Mouse (Mus musculus) liver, adult 2 months (tissue): ENCODE measurements around the gene Specc1. TPM values are rescaled to one million over a fixed set of nuclear protein-coding genes. Genes with fewer than 3 reads are reported as not detected.

Experiments
- DNase-seq: peaks from one replicate; pipeline ENCODE4 v3.0.0-alpha.2; 2011; ENCODE audit warnings: low read depth, low spot score; ENCODE audit errors: extremely low read depth
- H3K27ac ChIP-seq: fragments of 200-500 bp; replicated peaks from 2 replicates; pipeline ENCODE4 v1.5.1; 2012; ENCODE audit warnings: low read depth, mild to moderate bottlenecking, control low read depth, inconsistent platforms, low read length; ENCODE audit not compliant: insufficient read depth
- H3K27me3 ChIP-seq: fragments of 200-500 bp; 2 replicates; pipeline ENCODE4 v1.6.1; 2012; ENCODE audit warnings: mild to moderate bottlenecking, moderate library complexity, low read length, inconsistent platforms; ENCODE audit not compliant: control insufficient read depth, insufficient read depth
- H3K36me3 ChIP-seq: fragments of 200-500 bp; 2 replicates; pipeline ENCODE4 v1.6.1; 2012; ENCODE audit warnings: low read length, inconsistent platforms; ENCODE audit not compliant: control insufficient read depth, insufficient read depth
- H3K4me1 ChIP-seq: fragments of 200-500 bp; 2 replicates; pipeline ENCODE4 v1.6.1; 2011; ENCODE audit warnings: low read length; ENCODE audit not compliant: control insufficient read depth, insufficient read depth
- H3K4me3 ChIP-seq: fragments of 200-500 bp; 2 replicates; pipeline ENCODE4 v1.5.1; 2011; ENCODE audit warnings: low read depth, mild to moderate bottlenecking, control low read depth, low read length, moderate library complexity; ENCODE audit not compliant: insufficient read depth
- H3K79me2 ChIP-seq: fragments of 200-500 bp; 2 replicates; pipeline ENCODE4 v1.6.1; 2012; ENCODE audit warnings: inconsistent platforms, mild to moderate bottlenecking, low read length, moderate library complexity; ENCODE audit not compliant: control insufficient read depth, insufficient read depth
- H3K9ac ChIP-seq: fragments of 200-500 bp; 2 replicates; pipeline ENCODE4 v1.6.1; 2012; ENCODE audit warnings: low read depth, mild to moderate bottlenecking, control low read depth, inconsistent platforms, low read length
- CTCF ChIP-seq: fragments of 200-500 bp; IDR thresholded peaks from 2 replicates; pipeline ENCODE4 v1.5.1; 2011; ENCODE audit warnings: low read depth, low read length, control low read depth
- POLR2A ChIP-seq: fragments of 200-500 bp; IDR thresholded peaks from 2 replicates; pipeline ENCODE4 v1.6.1; 2011; ENCODE audit warnings: low read length, control low read depth; ENCODE audit not compliant: insufficient read depth; ENCODE audit errors: extremely low read depth
- WGBS: fragments of 180-500 bp; shearing (Covaris S2); methylation state at CpG from one replicate; pipeline ENCODE4 v1.1.7; 2018; 5-methylcytosine and 5-hydroxymethylcytosine counted together
- polyA plus RNA-seq: library from polyadenylated mRNA; depleted of rRNA; stranded (reverse); fragments of >200 nt; gene quantifications from 2 replicates; pipeline ENCODE4 v1.2.3, GENCODE M21; 2012
- total RNA-seq: library from RNA; depleted of rRNA; stranded (reverse); fragments of >200 nt; gene quantifications from 2 replicates; pipeline ENCODE4 v1.2.3, GENCODE M21; 2014

Gene Specc1
- total and polyA plus RNA-seq, 2 experiments = 0.49 to 1.1 TPM

DNA sequence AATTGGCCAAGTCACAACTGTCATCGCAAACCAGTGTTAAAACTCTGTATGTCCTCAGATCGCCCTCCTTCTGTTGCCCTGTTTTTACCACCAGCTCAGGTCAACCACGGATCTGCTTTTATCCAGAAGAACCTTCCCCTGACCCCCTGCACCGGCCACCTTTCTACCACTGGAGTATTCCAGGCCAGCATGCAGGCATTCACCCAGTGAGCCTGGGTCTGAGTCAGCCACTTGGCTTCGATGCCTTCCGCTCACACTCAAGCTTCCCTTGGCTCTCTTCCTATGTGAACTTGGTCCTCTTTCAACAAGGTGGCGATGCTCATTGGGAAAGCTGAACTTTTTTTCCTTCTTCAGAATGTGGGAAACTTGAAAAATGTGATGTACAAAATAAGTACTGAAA, 113.6 kb downstream of the Specc1 start:
- H3K4me1 ChIP-seq = no peaks in the 10 kb centered on the region
- TF ChIP-seq CTCF (no peak), POLR2A (no peak)
- no peak overlapping the region for H3K4me3 ChIP-seq
- H3K9ac ChIP-seq = no peak overlapping the region
- WGBS = 87% methylated on average over 7 of the region's 7 CpGs
- no peak overlapping the region for H3K27ac ChIP-seq
- no peak for DNase-seq
- no peaks in the 10 kb centered on the region for H3K27me3 ChIP-seq
- no peaks in the 10 kb centered on the region for H3K79me2 ChIP-seq
- H3K36me3 ChIP-seq = no peaks in the 10 kb centered on the region

DNA sequence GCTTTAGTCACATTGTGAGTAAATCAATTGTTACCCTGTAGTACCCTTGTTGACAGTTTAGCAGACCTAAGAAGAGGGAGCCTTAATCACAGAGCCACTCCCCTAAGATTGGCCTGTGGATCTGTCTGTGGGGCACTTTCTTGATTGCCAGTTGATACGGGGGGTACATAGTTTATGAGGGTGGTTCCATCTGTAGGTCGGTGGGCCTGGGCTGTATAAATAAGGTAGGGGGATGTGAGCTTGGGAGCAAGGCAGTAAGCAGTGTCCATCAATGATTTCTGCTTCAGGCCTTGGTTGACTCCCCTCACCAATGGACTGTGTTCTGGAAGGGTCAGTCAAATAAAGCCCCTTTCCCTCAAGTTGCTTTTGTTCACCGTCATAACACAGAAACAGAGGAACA, 115.8 kb downstream of the Specc1 start:
- no peaks in the 10 kb centered on the region for H3K79me2 ChIP-seq
- H3K27me3 ChIP-seq = no peaks in the 10 kb centered on the region
- H3K4me3 ChIP-seq = no peak overlapping the region
- WGBS = 84% methylated on average over 3 of the region's 3 CpGs
- no peaks in the 10 kb centered on the region for H3K4me1 ChIP-seq
- H3K36me3 ChIP-seq = no peaks in the 10 kb centered on the region
- H3K9ac ChIP-seq = no peak overlapping the region
- no peak for TF ChIP-seq CTCF
- no peak for TF ChIP-seq POLR2A
- no peak overlapping the region for H3K27ac ChIP-seq
- no peak for DNase-seq

DNA sequence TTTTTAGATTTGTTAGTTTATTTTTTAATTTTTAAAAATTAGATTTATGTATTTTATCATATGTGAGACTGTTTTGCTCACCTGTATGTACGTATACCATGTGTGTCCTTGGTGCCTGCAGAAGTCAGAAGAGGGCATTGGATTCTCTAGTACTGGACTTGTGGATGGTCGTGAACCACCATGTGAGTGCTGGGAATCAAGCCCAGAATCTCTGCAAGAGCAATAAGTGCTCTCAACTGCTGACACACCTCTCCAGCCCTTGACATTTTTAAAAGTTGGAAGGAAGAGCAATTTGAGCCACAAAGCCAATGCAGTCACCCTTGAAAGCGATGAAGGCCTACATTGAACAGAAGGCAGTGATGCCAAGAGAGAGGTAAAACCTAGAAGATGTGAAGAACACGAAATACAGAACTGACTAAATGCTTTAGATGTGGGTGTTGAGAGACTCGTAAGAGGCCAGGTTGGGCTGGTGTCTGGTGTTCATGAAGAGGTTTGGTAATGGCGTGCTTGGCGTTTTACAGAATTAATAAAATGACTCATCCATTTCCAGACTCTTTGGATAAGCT, 117.1 kb downstream of the Specc1 start:
- DNase-seq = no peak
- no peaks in the 10 kb centered on the region for H3K27me3 ChIP-seq
- 90% methylated on average over 7 of the region's 7 CpGs for WGBS

DNA sequence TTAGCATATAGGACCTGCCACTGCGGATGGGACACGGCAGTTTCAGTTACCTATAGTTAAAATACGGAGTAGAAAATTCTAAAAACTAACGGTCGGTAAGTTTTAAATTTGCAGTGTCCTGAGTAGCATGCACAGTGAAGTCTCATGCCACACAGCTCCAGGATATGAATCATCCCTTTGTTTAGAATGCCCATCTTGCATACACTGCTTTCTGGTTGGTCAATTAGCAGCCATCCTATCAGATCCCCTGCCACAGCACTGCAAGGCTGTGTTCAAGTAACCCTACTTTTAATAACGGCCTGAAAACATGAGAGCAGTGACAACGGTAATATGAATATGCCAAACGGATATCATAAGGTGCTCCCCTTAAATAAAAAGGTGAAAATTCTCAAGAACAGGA, 118.0 kb downstream of the Specc1 start:
- Histone ChIP-seq H3K4me1 (no peaks in the 10 kb centered on the region), H3K4me3 (no peak overlapping the region), H3K79me2 (no peaks in the 10 kb centered on the region), H3K27me3 (no peaks in the 10 kb centered on the region), H3K27ac (no peak overlapping the region), H3K36me3 (no peaks in the 10 kb centered on the region), H3K9ac (no peak overlapping the region)
- DNase-seq = no peak
- no peak for TF ChIP-seq POLR2A
- no peak for TF ChIP-seq CTCF
- WGBS = 88% methylated on average over 8 of the region's 8 CpGs

More for the DNA sequence above, 117.1 kb downstream of the Specc1 start:
- Histone ChIP-seq H3K9ac (no peak overlapping the region), H3K79me2 (no peaks in the 10 kb centered on the region), H3K4me3 (no peak overlapping the region), H3K4me1 (no peaks in the 10 kb centered on the region), H3K27ac (no peak overlapping the region), H3K36me3 (no peaks in the 10 kb centered on the region)
- TF ChIP-seq POLR2A (no peak), CTCF (no peak)

DNA sequence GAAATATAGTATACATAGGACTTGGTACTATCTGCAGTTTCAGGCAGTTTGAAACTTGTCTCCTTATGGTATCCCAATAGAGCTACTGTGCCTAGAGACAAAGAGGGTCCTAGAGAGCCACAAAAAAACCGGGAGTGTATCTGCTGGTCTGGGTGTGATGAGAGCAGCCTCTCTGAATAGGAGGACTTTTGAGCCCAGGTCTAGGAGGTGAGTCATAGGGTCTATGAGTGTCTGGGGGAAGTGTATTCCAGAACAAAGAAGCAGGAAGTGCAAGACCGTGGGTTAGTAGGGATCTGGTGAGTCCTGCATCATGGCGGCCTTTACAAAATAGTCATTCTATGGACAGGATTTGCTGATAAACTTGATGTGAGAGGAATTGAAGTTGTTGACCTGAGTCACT, 118.5 kb downstream of the Specc1 start:
- Histone ChIP-seq H3K79me2 (no peaks in the 10 kb centered on the region), H3K27me3 (no peaks in the 10 kb centered on the region), H3K4me1 (no peaks in the 10 kb centered on the region), H3K9ac (no peak overlapping the region), H3K36me3 (no peaks in the 10 kb centered on the region), H3K4me3 (no peak overlapping the region), H3K27ac (no peak overlapping the region)
- 86% methylated on average over 3 of the region's 3 CpGs for WGBS
- TF ChIP-seq POLR2A (no peak), CTCF (no peak)
- no peak for DNase-seq

DNA sequence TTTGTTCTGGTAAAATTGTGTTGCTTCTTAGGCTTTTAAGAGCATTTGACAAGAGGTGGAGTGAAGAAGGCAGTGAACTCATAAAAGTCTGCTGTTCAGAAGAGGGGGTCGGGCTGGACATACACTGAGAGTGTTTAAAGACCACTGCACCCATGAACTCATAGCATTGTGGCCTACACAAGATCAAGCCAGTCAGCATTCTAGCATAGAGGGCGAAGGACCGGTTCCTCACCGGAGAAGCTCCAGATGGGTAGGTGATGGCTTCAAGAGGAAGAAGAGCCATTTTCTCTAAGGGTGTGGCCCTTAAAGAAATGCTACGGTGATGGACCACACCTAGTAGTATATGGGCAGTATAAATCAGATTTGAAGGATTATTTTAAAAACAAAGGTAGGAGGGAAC, 119.0 kb downstream of the Specc1 start:
- no peaks in the 10 kb centered on the region for H3K36me3 ChIP-seq
- DNase-seq = no peak
- peaks cover 2% of the 10 kb centered on the region; the same call in 1 of the 2 replicates for H3K4me1 ChIP-seq
- H3K27ac ChIP-seq = no peak overlapping the region
- H3K9ac ChIP-seq = no peak overlapping the region
- no peaks in the 10 kb centered on the region for H3K79me2 ChIP-seq
- TF ChIP-seq POLR2A (no peak), CTCF (no peak)
- H3K27me3 ChIP-seq = no peaks in the 10 kb centered on the region
- H3K4me3 ChIP-seq = no peak overlapping the region
- 98% methylated on average over 5 of the region's 5 CpGs for WGBS
